Mouse (Mus musculus): ENCODE data around the gene Madd. TPM values are rescaled to one million over a fixed set of nuclear protein-coding genes. Genes with fewer than 3 reads are reported as not detected.

Gene Madd
- polyA plus RNA-seq, 1 experiment from 2014 or later, result 7.7 TPM

DNA sequence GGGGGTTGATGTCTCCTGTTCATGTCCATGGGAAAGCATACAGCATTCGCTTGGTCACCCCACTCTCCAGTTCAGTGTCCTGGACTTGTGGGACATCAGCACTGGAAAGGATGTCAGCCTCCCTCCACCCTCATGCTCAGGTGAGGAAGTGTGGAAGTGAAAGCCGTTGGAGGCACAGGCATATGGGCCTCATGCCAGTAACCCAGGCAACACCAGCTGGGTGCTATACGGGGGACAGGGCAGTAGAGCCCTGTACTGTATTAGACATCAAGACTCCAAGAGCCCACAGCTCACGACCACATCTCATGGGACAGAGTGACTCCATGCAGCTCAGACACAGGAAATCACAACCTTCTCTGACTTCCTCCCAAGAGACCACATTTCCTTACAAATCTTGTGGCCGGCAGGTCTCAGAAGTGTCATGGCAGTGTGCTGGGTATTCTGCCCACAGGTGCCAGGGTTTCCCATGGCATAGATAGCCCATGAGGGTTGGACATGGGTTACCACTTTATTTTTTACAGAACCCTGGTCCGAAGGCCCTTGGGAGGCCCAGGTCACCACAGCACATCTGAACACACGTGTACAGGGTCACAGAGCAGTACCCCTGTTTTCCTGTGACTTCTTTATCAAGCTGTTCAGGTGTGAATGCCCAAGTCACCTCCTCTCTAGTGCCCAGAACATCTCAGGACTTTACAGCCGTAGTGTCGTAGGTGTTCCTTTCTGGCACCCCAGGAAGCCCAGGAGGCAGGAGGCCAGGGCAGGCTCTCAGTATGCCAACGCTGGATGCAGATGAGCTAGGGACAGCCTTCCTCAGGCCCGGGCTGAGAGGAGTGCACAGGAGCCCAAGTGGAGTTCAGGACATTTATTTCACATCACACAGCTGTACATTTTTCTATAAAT is 46.9 kb downstream of the Madd start:
- H3K27ac ChIP-seq, result no peak overlapping the region
- no peak for DNase-seq (ENCODE audit: low spot score)
- H3K27me3 ChIP-seq (ENCODE audit: insufficient read depth, poor library complexity, severe bottlenecking), result no peaks in the 10 kb centered on the region
- H3K4me1 ChIP-seq, result peaks cover 18% of the 10 kb centered on the region
- H3K36me3 ChIP-seq, result peaks cover 69% of the 10 kb centered on the region
- 76% methylated on average over 11 of the region's 11 CpGs for WGBS
- H3K9me3 ChIP-seq, result no peaks in the 10 kb centered on the region
- no peak overlapping the region for H3K4me3 ChIP-seq

GRCm38 (mm10) chr2:91132035-91132434 is 51.6 kb downstream of the Madd start:
- H3K27ac ChIP-seq, result 0 out of 2 replicates have a peak overlapping the region, but pooled peaks have one; percentile 5

GRCm38 (mm10) chr2:91131251-91131650 is 52.4 kb downstream of the Madd start:
- no peak for DNase-seq (ENCODE audit: low spot score)
- Histone ChIP-seq H3K27ac (no peak overlapping the region), H3K36me3 (peaks cover 100% of the 10 kb centered on the region), H3K4me1 (peaks cover 7% of the 10 kb centered on the region), H3K9me3 (no peaks in the 10 kb centered on the region), H3K27me3 (ENCODE audit: insufficient read depth, poor library complexity, severe bottlenecking) (no peaks in the 10 kb centered on the region), H3K4me3 (no peak overlapping the region)
- WGBS, result 89% methylated on average over 15 of the region's 15 CpGs

More at GRCm38 (mm10) chr2:91132035-91132434, 51.6 kb downstream of the Madd start:
- H3K4me1 ChIP-seq, result peaks cover 7% of the 10 kb centered on the region
- H3K36me3 ChIP-seq, result peaks cover 100% of the 10 kb centered on the region
- H3K27me3 ChIP-seq (ENCODE audit: insufficient read depth, poor library complexity, severe bottlenecking), result no peaks in the 10 kb centered on the region
- DNase-seq (ENCODE audit: low spot score), result no peak
- no peak overlapping the region for H3K4me3 ChIP-seq
- 57% methylated on average over 3 of the region's 3 CpGs for WGBS
- no peaks in the 10 kb centered on the region for H3K9me3 ChIP-seq

GRCm38 (mm10) chr2:91130126-91130525 is 53.5 kb downstream of the Madd start:
- no peak for DNase-seq (ENCODE audit: low spot score)
- WGBS, result 87% methylated on average over 6 of the region's 6 CpGs
- H3K27ac ChIP-seq, result no peak overlapping the region
- peaks cover 14% of the 10 kb centered on the region for H3K4me1 ChIP-seq
- H3K9me3 ChIP-seq, result no peaks in the 10 kb centered on the region
- H3K4me3 ChIP-seq, result no peak overlapping the region
- H3K27me3 ChIP-seq (ENCODE audit: insufficient read depth, poor library complexity, severe bottlenecking), result no peaks in the 10 kb centered on the region
- H3K36me3 ChIP-seq, result peaks cover 100% of the 10 kb centered on the region

GRCm38 (mm10) chr2:91128761-91129160 is 54.9 kb downstream of the Madd start:
- whole genome bisulfite sequencing, result 74% methylated on average over 5 of the region's 5 CpGs
- Histone ChIP-seq H3K36me3 (peaks cover 100% of the 10 kb centered on the region), H3K27ac (no peak overlapping the region), H3K4me1 (peaks cover 24% of the 10 kb centered on the region), H3K27me3 (ENCODE audit: insufficient read depth, poor library complexity, severe bottlenecking) (no peaks in the 10 kb centered on the region), H3K9me3 (no peaks in the 10 kb centered on the region), H3K4me3 (no peak overlapping the region)
- no peak for DNase-seq (ENCODE audit: low spot score)

DNA sequence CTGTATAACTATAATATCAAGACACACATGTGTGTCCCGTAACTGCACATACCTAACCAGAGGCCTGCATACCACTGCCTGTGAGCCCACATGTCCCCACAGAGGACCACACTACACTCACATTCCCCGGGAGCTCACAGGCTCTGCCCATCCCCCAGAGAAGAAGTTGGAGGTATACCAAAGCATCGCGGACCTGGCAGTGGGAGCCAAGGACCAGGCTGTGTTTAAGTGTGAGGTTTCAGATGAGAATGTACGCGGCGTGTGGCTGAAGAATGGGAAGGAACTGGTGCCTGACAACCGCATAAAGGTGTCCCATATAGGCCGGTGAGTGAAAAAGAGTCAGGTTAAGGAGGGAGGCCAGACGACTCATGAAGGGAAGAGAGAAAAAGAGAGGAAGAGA is 58.5 kb downstream of the Madd start:
- no peak overlapping the region for H3K4me3 ChIP-seq
- peaks cover 100% of the 10 kb centered on the region for H3K36me3 ChIP-seq
- no peak overlapping the region for H3K27ac ChIP-seq
- no peaks in the 10 kb centered on the region for H3K27me3 ChIP-seq (ENCODE audit: insufficient read depth, poor library complexity, severe bottlenecking)
- 80% methylated on average over 10 of the region's 10 CpGs for WGBS
- peaks cover 47% of the 10 kb centered on the region for H3K4me1 ChIP-seq
- no peaks in the 10 kb centered on the region for H3K9me3 ChIP-seq
- no peak for DNase-seq (ENCODE audit: low spot score)

- Histone ChIP-seq H3K27ac (no peak overlapping the region), H3K27me3 (ENCODE audit: insufficient read depth, poor library complexity, severe bottlenecking) (no peaks in the 10 kb centered on the region), H3K36me3 (peaks cover 96% of the 10 kb centered on the region), H3K9me3 (no peaks in the 10 kb centered on the region), H3K4me3 (0 out of 2 replicates have a peak overlapping the region, but pooled peaks have one; percentile 20), H3K4me1 (peaks cover 55% of the 10 kb centered on the region)
- 71% methylated on average over 6 of the region's 6 CpGs for WGBS
- DNase-seq (ENCODE audit: low spot score), result no peak
Measured at GRCm38 (mm10) chr2:91123521-91123920, 60.1 kb downstream of the Madd start.

DNA sequence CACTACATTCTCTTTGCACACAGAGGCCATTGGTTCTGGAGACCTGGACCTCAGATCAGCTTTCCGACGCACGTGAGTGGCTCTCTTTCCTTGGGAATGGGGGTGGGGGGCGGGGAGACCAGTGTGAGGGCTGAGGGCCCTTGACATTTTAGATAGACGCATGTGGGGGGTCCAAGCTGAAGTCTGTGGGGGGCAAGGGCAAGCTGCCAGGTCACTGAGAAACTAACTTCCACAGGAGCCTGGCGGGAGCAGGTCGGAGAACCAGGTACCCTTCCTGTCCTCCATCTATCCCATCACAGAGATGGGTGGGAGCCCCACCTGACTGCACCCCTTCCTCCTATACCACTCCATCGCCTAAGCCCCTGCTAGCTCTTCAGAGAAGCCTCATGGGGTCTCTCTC is 62.1 kb downstream of the Madd start:
- DNase-seq (ENCODE audit: low spot score), result no peak
- no peaks in the 10 kb centered on the region for H3K27me3 ChIP-seq (ENCODE audit: insufficient read depth, poor library complexity, severe bottlenecking)
- 52% methylated on average over 8 of the region's 8 CpGs for WGBS
- H3K4me1 ChIP-seq, result peaks cover 64% of the 10 kb centered on the region
- H3K36me3 ChIP-seq, result peaks cover 76% of the 10 kb centered on the region
- no peaks in the 10 kb centered on the region for H3K9me3 ChIP-seq
- peak overlapping the region; percentile 19; the same call in 1 of the 2 replicates for H3K27ac ChIP-seq
- H3K4me3 ChIP-seq, result peak overlapping the region; percentile 70

GRCm38 (mm10) chr2:91121011-91121410 is 62.6 kb downstream of the Madd start:
- Histone ChIP-seq H3K27me3 (ENCODE audit: insufficient read depth, poor library complexity, severe bottlenecking) (no peaks in the 10 kb centered on the region), H3K27ac (no peak overlapping the region; the same call in 1 of the 2 replicates), H3K4me3 (peak overlapping the region; percentile 70), H3K9me3 (no peaks in the 10 kb centered on the region), H3K36me3 (peaks cover 71% of the 10 kb centered on the region), H3K4me1 (peaks cover 68% of the 10 kb centered on the region)
- 63% methylated on average over 6 of the region's 6 CpGs for WGBS
- no peak for DNase-seq (ENCODE audit: low spot score)

DNA sequence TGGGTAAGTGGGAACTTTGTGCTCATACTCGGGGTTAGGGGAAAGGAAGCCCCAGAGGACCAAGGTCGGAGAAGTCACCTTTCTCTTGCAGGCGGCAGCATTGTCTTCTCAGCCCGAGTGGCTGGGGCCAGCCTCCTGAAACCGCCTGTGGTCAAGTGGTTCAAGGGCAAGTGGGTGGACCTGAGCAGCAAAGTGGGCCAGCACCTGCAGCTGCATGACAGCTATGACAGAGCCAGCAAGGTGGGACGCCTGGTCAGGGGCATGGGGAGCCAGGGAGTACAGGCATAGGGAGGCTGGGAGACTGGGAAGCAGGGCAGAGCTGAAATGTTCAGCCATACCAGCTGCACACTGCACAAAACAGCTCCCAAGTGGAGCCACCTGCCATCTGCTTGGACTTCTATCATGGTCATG is 63.4 kb downstream of the Madd start:
- H3K4me3 ChIP-seq, result peak overlapping the region; percentile 70
- no peaks in the 10 kb centered on the region for H3K27me3 ChIP-seq (ENCODE audit: insufficient read depth, poor library complexity, severe bottlenecking)
- 48% methylated on average over 6 of the region's 6 CpGs for WGBS
- H3K9me3 ChIP-seq, result no peaks in the 10 kb centered on the region
- H3K4me1 ChIP-seq, result peaks cover 69% of the 10 kb centered on the region
- peak overlapping the region; percentile 87 for H3K27ac ChIP-seq
- DNase-seq (ENCODE audit: low spot score), result no peak
- H3K36me3 ChIP-seq, result peaks cover 64% of the 10 kb centered on the region

DNA sequence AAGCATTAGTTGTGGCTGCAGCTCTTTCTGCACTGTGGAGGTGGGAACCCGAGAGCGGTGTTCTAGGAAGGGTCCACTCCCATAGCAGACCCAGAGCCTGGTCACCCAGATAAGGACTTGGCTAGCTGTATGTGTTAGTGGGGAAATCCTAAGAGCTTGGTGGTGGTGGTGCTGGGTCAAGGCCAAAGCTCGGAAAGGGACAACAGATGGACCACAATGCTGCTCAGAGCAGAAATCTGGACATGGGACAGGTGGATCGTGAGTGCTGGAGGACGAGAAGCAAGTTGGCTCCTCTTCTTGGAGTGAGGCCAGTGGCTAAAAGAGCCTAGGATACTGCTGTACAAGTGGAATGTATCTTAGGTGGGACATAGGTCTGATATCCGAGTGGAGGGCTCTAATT is 64.1 kb downstream of the Madd start:
- H3K4me3 ChIP-seq, result peak overlapping the region; percentile 70
- WGBS, result 58% methylated on average over 6 of the region's 6 CpGs
- DNase-seq (ENCODE audit: low spot score), result no peak
- H3K27me3 ChIP-seq (ENCODE audit: insufficient read depth, poor library complexity, severe bottlenecking), result no peaks in the 10 kb centered on the region
- peaks cover 57% of the 10 kb centered on the region for H3K36me3 ChIP-seq
- peaks cover 65% of the 10 kb centered on the region for H3K4me1 ChIP-seq
- H3K9me3 ChIP-seq, result no peaks in the 10 kb centered on the region
- H3K27ac ChIP-seq, result peak overlapping the region; percentile 87

- 37% methylated on average over 19 of the region's 19 CpGs for WGBS
- Histone ChIP-seq H3K27me3 (ENCODE audit: insufficient read depth, poor library complexity, severe bottlenecking) (no peaks in the 10 kb centered on the region), H3K4me1 (peaks cover 61% of the 10 kb centered on the region), H3K27ac (peak overlapping the region; percentile 87), H3K4me3 (peak overlapping the region; percentile 70), H3K9me3 (no peaks in the 10 kb centered on the region), H3K36me3 (peaks cover 52% of the 10 kb centered on the region)
- no peak for DNase-seq (ENCODE audit: low spot score)
Measured at GRCm38 (mm10) chr2:91119061-91119460, 64.6 kb downstream of the Madd start.

DNA sequence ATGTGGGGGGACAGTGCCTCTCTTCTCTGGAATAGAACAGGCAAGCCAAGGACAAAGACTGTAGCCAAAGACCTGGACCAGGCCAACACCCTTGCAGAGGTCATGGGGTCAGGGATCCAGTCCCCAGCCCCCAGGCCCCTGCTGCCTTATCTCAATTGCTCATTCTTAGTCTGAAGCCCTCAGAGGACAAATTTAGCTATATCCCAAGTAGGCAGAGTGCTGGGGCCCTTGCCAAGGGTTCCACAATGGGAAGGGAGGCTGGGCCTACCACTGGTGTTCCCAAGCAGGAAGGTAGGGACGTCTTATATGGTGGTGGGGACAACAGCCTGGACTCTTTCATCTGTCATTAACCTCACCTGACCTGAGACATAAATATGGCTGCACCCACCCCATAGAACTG is 65.0 kb downstream of the Madd start:
- WGBS, result 11% methylated on average over 1 of the region's 1 CpGs
- H3K4me1 ChIP-seq, result peaks cover 59% of the 10 kb centered on the region
- H3K27ac ChIP-seq, result peak overlapping the region; percentile 87
- no peaks in the 10 kb centered on the region for H3K9me3 ChIP-seq
- peaks cover 47% of the 10 kb centered on the region for H3K36me3 ChIP-seq
- no peaks in the 10 kb centered on the region for H3K27me3 ChIP-seq (ENCODE audit: insufficient read depth, poor library complexity, severe bottlenecking)
- peak overlapping the region; percentile 70 for H3K4me3 ChIP-seq
- DNase-seq (ENCODE audit: low spot score), result peak; percentile 87

Measured in heart, embryonic 10.5 days (tissue).